Mouse (Mus musculus) liver, embryonic 18 days (tissue): Measurements from ENCODE around the gene Ccdc114. TPM values are rescaled to one million over a fixed set of nuclear protein-coding genes. Genes with fewer than 3 reads are reported as not detected.

Source experiments
- polyA plus RNA-seq: library from polyadenylated mRNA; depleted of rRNA; stranded (reverse); fragments of >200 nt; gene quantifications from 2 replicates; pipeline ENCODE4 v1.2.3, GENCODE M21; 2012; rRNA removed

Ccdc114 gene
- 1.1 and 1.6 TPM in 2 replicates for polyA plus RNA-seq

GRCm38 (mm10) chr7:45923762-45924428 lies at the start of gene Ccdc114:
TSS of gene Ccdc114 (plus strand) at chr7:45924072.

DNA sequence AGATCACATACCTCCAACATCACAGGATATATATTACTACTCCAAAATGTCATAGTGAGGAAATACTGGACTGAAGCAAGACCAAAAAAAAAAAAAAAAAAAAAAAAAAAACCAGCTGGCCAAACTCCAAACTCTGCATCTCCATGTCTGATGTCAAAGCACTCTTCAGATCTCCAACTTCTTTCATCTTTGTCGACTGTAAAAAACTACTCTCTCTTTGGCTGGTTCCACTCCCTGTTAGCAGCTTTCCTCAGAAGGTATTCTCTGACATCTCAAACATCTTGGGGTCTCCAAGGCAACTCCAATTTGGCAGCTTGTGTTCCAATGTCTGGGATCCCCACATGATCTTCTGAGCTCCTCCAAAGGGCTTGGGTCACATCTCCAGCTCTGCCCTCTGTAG lies 45.6 kb upstream of the Ccdc114 start, which contains the start of gene Grin2d:
Grin2d (minus strand) TSS at position 101 of the 400 bp plus-strand sequence.

GRCm38 (mm10) chr7:45896517-45897257 lies 27.2 kb upstream of the Ccdc114 start, which contains the start of the genes Syngr4 and Tmem143:
TSS of gene Syngr4 (minus strand) at chr7:45896714.
TSS of gene Tmem143 (plus strand) at chr7:45896941.

DNA sequence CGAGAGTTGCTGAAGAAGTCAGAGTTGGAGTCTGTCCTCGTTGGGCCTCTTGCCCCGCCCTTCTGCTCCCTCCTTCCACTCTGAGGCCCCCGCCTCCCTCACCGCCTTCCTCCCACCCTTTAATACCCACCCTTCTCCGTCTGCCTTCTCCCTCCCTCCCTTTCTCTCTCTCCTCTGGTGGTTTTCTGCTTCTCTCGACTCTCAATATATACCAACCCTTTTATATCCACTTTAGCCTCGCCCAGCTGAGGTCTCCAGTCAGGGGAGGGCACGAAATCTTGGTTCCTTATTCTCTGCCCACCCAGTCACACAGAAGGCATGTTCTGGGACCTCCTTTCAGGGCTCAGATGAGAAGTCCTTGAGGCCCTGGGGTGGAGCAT lies 2.6 kb upstream of the Ccdc114 start, which contains the start of gene Emp3:
Emp3 (minus strand) TSS at position 163 of the 380 bp plus-strand sequence.

Other genes with a start within 250 kb of the Ccdc114 start
- 0.01 and 0.04 TPM in 2 replicates for gene Ntn5, start 240.1 kb upstream of the Ccdc114 start, polyA plus RNA-seq
- gene Sec1, start 229.7 kb upstream of the Ccdc114 start, polyA plus RNA-seq = 0.01 and 0.02 TPM in 2 replicates
- gene Car11, start 224.2 kb upstream of the Ccdc114 start, polyA plus RNA-seq = 0.48 and 0.74 TPM in 2 replicates
- gene Dbp, start 219.0 kb upstream of the Ccdc114 start, polyA plus RNA-seq = 0.84 and 0.87 TPM in 2 replicates
- 485 and 498 TPM in 2 replicates for gene Rpl18, start 208.6 kb upstream of the Ccdc114 start, polyA plus RNA-seq
- gene Sphk2, start 206.1 kb upstream of the Ccdc114 start, polyA plus RNA-seq = 9.6 and 10.4 TPM in 2 replicates
- 0.14 and 0.16 TPM in 2 replicates for gene Fam83e, start 202.9 kb upstream of the Ccdc114 start, polyA plus RNA-seq
- not detected in 2 replicates for gene Spaca4, start 198.3 kb upstream of the Ccdc114 start, polyA plus RNA-seq
- gene Lmtk3, start 140.3 kb upstream of the Ccdc114 start, polyA plus RNA-seq = 0.06 and 0.10 TPM in 2 replicates
- 0.13 and 0.35 TPM in 2 replicates for gene Sult2b1, start 139.4 kb upstream of the Ccdc114 start, polyA plus RNA-seq
- gene Cyth2, start 109.5 kb upstream of the Ccdc114 start, polyA plus RNA-seq = 15.6 and 16.9 TPM in 2 replicates
- 0.07 and 0.11 TPM in 2 replicates for gene Kcnj14, start 99.3 kb upstream of the Ccdc114 start, polyA plus RNA-seq
- gene Grwd1, start 93.1 kb upstream of the Ccdc114 start, polyA plus RNA-seq = 8.0 and 8.4 TPM in 2 replicates
- gene Kdelr1, start 51.3 kb upstream of the Ccdc114 start, polyA plus RNA-seq = 101 and 102 TPM in 2 replicates
- 0.10 and 0.12 TPM in 2 replicates for gene Grin2d, start 45.7 kb upstream of the Ccdc114 start, polyA plus RNA-seq
- 0.16 and 0.32 TPM in 2 replicates for gene Syngr4, start 27.4 kb upstream of the Ccdc114 start, polyA plus RNA-seq
- gene Tmem143, start 27.1 kb upstream of the Ccdc114 start, polyA plus RNA-seq = 11.3 and 12.3 TPM in 2 replicates
- gene Emp3, start 2.7 kb upstream of the Ccdc114 start, polyA plus RNA-seq = 32.1 and 34.4 TPM in 2 replicates
- 27.5 and 31.7 TPM in 2 replicates for gene Abcc6, start 106.2 kb downstream of the Ccdc114 start, polyA plus RNA-seq
- 13.0 and 17.8 TPM in 2 replicates for gene Nomo1, start 109.6 kb downstream of the Ccdc114 start, polyA plus RNA-seq
- gene Kcnj11, start 176.7 kb downstream of the Ccdc114 start, polyA plus RNA-seq = 0.01 TPM in 2 replicates